Mouse (Mus musculus) kidney, embryonic 14.5 days (tissue): ENCODE measurements around the gene Slc25a16. TPM values are rescaled to one million over a fixed set of nuclear protein-coding genes. Genes with fewer than 3 reads are reported as not detected.

ENCODE experiments used
- ATAC-seq: fragments of 200-750 bp; cut with Nextera tagmentation; 2 replicates; pipeline ENCODE4 v1.8.0; 2017; ENCODE audit warnings: moderate number of reproducible peaks, mild to moderate bottlenecking, moderate TSS enrichment, moderate library complexity; ENCODE audit not compliant: low FRiP score, low TSS enrichment
- H3K27ac ChIP-seq: fragments of 300-500 bp; sonication (generic); 2 replicates; pipeline ENCODE4 v1.5.1; 2014; ENCODE audit warnings: low read depth, mild to moderate bottlenecking, low read length, moderate library complexity, mixed read lengths
- H3K27me3 ChIP-seq: fragments of 300-500 bp; sonication (generic); 2 replicates; pipeline ENCODE4 v1.6.1; 2014; ENCODE audit warnings: mild to moderate bottlenecking, low read length; ENCODE audit not compliant: control insufficient read depth, insufficient read depth
- H3K36me3 ChIP-seq: fragments of 300-500 bp; sonication (generic); 2 replicates; pipeline ENCODE4 v1.6.1; 2014; ENCODE audit warnings: low read length, mixed read lengths; ENCODE audit not compliant: control insufficient read depth, insufficient read depth
- H3K4me1 ChIP-seq: fragments of 300-500 bp; sonication (generic); 2 replicates; pipeline ENCODE4 v1.6.1; 2014; ENCODE audit warnings: low read length, mixed read lengths; ENCODE audit not compliant: control insufficient read depth, insufficient read depth
- H3K4me2 ChIP-seq: fragments of 300-500 bp; sonication (generic); replicated peaks from 2 replicates; pipeline ENCODE4 v1.6.1; 2014; ENCODE audit warnings: low read depth, mild to moderate bottlenecking, low read length
- H3K4me3 ChIP-seq: fragments of 300-500 bp; sonication (generic); 2 replicates; pipeline ENCODE4 v1.5.1; 2014; ENCODE audit warnings: mild to moderate bottlenecking, low read length
- H3K9ac ChIP-seq: fragments of 300-500 bp; sonication (generic); 2 replicates; pipeline ENCODE4 v1.6.1; 2014; ENCODE audit warnings: low read depth, mild to moderate bottlenecking, low read length, moderate library complexity
- H3K9me3 ChIP-seq: fragments of 300-500 bp; sonication (generic); 2 replicates; pipeline ENCODE4 v1.6.1; 2016; ENCODE audit warnings: low read length; ENCODE audit not compliant: control insufficient read depth
- WGBS: fragments of 180-500 bp; shearing (Covaris S2); extraction: QIAGEN DNeasy Blood & Tissue Kit; methylation state at CpG from one replicate; pipeline ENCODE4 v1.1.7; 2014; 5-methylcytosine and 5-hydroxymethylcytosine counted together
- polyA plus RNA-seq: library from polyadenylated mRNA; unstranded; fragments of >200 nt; fragmentation: Nextera tagmentation; extraction: Ambion mirVana; gene quantifications from 2 replicates; pipeline ENCODE4 v1.2.1, GENCODE M21; 2014

The Slc25a16 gene
- polyA plus RNA-seq, 1 experiment from 2014 or later = 16.0 TPM

DNA sequence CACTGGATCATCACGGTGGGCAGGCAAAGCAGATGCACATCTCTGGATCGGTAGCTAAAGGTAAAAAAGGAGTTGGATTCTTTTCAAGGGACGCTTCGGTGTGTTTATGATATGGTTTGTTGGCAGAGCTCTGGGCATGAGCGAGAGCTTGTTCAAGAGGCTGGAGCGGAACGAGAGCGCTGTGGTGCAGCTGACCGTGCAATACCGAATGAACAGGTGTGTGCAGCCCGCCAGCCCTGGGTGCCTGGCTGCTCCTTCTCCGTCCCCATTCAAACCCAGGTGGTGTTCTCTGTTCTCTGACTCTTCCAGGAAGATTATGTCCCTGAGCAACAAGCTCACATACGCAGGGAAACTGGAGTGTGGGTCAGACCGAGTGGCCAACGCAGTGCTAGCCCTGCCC, 45.9 kb downstream of the Slc25a16 start:
- ATAC-seq = peak; percentile 60; the same call in 1 of the 2 replicates
- no peak overlapping the region for H3K27ac ChIP-seq
- H3K27me3 ChIP-seq = no peaks in the 10 kb centered on the region
- no peaks in the 10 kb centered on the region for H3K4me1 ChIP-seq
- H3K9me3 ChIP-seq = no peaks in the 10 kb centered on the region
- H3K36me3 ChIP-seq = peaks cover 71% of the 10 kb centered on the region
- 83% methylated on average over 15 of the region's 15 CpGs for WGBS
- no peak overlapping the region for H3K4me3 ChIP-seq
- no peak overlapping the region for H3K9ac ChIP-seq
- H3K4me2 ChIP-seq = no peak overlapping the region

DNA sequence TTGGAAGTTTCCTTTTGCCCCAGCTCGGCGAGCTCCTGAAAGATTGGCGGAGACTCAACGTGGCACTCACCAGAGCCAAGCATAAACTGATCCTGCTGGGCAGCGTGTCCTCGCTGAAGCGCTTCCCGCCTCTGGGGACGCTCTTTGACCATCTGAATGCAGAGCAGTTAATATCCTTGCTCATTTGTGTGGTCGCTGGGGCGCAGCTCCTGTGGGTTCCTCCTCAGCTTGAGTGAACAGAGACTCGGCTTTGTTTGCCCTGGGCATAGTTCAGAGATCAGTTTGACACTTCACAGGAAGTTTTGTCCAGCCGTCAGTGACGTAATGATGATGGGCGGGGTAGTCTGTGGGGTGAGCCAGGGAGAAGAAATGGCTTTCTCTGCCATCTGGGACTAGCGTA, 51.4 kb downstream of the Slc25a16 start:
- Histone ChIP-seq H3K27ac (no peak overlapping the region), H3K27me3 (no peaks in the 10 kb centered on the region), H3K4me1 (no peaks in the 10 kb centered on the region), H3K9ac (no peak overlapping the region), H3K4me3 (no peak overlapping the region), H3K4me2 (no peak overlapping the region), H3K36me3 (peaks cover 41% of the 10 kb centered on the region), H3K9me3 (no peaks in the 10 kb centered on the region)
- peak; percentile 66 for ATAC-seq
- 69% methylated on average over 16 of the region's 16 CpGs for WGBS

DNA sequence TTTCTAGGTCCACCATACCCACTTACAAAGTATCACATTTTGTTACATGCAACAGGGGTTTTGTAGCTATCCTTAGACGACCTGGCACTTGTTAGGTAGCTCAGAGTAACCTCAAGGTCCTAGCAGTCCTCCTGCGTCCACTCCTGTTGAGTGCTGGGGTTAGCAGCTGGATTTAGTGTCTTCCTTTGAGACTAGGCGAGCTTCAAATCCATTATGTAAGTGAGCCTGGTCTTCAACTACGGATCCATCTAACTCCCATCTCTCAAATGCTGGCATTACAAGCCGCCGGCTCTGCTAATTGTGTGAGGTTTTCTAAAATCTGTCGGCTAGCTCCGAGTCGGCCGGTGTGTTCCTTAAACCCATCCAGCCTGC, 59.2 kb downstream of the Slc25a16 start:
- no peaks in the 10 kb centered on the region for H3K27me3 ChIP-seq
- WGBS = 6% methylated on average over 10 of the region's 10 CpGs

DNA sequence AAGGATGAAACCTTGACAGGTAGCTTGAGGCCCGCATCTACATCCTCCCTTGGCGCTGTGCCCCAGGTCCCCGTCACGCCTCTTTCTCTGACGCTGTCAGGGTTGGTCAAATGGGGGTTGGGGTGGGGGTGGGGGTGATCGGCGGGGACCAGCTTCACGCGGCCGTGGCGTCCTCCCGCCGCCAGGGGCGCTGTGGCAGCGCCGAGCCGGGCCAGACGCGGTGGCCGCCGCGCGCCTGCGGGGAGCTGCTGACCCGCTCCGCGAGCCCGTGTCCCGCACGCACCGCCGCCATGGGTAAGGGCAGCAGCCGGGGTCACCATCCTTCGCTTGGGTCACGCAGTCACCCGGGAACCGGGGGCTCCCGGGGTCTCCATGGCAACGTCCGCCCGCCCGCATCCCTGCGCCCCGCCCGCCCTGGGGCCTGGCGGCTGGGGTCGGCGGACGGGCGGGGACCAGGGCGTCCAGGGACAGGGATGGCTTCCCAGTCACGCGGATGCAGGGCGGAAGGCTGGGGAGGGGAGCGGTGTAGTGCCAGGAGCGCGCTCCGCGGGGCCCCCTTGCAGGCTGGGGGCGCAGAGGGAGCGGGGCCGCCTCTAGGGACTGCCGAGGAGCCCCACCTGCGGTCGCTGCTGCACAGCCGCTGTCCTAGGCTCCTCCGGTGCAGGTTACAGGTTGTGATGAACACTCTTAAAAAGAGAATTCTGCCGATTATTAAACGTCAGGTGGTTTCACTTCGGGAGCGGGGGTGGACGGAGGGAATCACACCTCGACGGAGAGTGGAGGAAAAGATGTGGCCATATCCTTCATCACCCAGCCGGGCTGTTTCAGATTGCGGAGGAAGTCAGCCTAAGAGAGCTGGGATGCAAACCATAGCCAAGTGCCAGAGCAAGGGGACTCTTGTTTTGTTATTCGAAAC, 59.9 kb downstream of the Slc25a16 start, which contains the start of gene Rufy2:
Gene Rufy2, plus strand, starts transcription at position 185 of the 916 bp plus-strand sequence.
- 1% methylated on average over 74 of the region's 77 CpGs for WGBS

More for the DNA sequence above, 59.2 kb downstream of the Slc25a16 start:
- Histone ChIP-seq H3K27ac (no peak overlapping the region), H3K9ac (no peak overlapping the region), H3K9me3 (no peaks in the 10 kb centered on the region), H3K36me3 (peaks cover 13% of the 10 kb centered on the region), H3K4me3 (peak overlapping the region; percentile 58), H3K4me1 (no peaks in the 10 kb centered on the region), H3K4me2 (peak overlapping the region; percentile 47)
- no peak for ATAC-seq

DNA sequence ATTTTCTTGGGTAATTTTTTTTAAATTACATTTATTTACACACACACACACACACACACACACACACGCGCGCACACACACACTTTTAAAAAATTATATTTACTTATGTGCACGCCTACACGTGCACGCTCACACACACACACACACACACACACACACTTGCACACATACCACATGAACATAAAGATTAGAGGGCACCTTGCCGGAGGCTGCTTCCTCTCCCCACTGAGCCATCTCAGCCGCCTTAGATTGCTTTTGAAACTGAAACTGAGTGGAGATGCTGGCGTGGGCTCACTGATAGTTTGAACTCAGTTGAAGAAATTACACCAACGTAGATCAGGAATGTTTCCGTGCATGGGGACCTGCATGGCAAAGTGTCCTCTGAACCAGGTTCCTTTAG, 63.6 kb downstream of the Slc25a16 start:
- no peak overlapping the region for H3K27ac ChIP-seq
- H3K36me3 ChIP-seq = peaks cover 33% of the 10 kb centered on the region
- H3K4me2 ChIP-seq = no peak overlapping the region
- no peak for ATAC-seq
- H3K9me3 ChIP-seq = no peaks in the 10 kb centered on the region
- H3K4me3 ChIP-seq = no peak overlapping the region
- 94% methylated on average over 11 of the region's 11 CpGs for WGBS
- no peaks in the 10 kb centered on the region for H3K4me1 ChIP-seq
- H3K9ac ChIP-seq = no peak overlapping the region
- no peaks in the 10 kb centered on the region for H3K27me3 ChIP-seq

More for the DNA sequence above, 59.9 kb downstream of the Slc25a16 start, which contains the start of gene Rufy2:
- Histone ChIP-seq H3K4me1 (no peaks in the 10 kb centered on the region), H3K9me3 (no peaks in the 10 kb centered on the region), H3K4me2 (peak within 1 kb of the TSS; percentile 70), H3K27ac (peak within 1 kb of the TSS; percentile 45; the same call in 1 of the 2 replicates), H3K36me3 (peaks cover 19% of the 10 kb centered on the region), H3K9ac (peak within 1 kb of the TSS; percentile 63), H3K4me3 (peak within 1 kb of the TSS; percentile 58), H3K27me3 (no peaks in the 10 kb centered on the region)
- peak; percentile 94 for ATAC-seq

DNA sequence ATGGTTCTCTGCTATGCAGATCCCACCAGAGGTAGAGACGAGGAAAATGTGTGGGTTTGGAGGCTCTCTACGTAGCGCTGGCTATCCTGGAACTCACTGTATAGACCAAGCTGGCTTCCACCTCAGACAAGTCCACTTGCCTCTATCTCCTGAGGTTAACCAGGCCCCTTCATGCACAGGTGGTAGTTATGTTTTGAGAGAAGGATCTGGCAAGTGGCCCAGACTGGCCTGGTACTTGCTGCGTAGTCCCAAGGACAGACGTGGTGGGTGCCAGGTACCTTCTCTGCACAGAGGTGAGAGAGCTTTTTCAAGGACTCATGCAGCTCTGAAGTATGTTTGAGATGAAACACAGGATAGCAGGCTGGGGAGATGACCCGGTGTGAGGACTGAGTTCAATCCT, 64.1 kb downstream of the Slc25a16 start:
- H3K4me2 ChIP-seq = no peak overlapping the region
- H3K9ac ChIP-seq = no peak overlapping the region
- no peak for ATAC-seq
- H3K36me3 ChIP-seq = peaks cover 37% of the 10 kb centered on the region
- 92% methylated on average over 6 of the region's 6 CpGs for WGBS
- no peaks in the 10 kb centered on the region for H3K27me3 ChIP-seq
- no peaks in the 10 kb centered on the region for H3K9me3 ChIP-seq
- H3K4me1 ChIP-seq = no peaks in the 10 kb centered on the region
- no peak overlapping the region for H3K27ac ChIP-seq
- no peak overlapping the region for H3K4me3 ChIP-seq

DNA sequence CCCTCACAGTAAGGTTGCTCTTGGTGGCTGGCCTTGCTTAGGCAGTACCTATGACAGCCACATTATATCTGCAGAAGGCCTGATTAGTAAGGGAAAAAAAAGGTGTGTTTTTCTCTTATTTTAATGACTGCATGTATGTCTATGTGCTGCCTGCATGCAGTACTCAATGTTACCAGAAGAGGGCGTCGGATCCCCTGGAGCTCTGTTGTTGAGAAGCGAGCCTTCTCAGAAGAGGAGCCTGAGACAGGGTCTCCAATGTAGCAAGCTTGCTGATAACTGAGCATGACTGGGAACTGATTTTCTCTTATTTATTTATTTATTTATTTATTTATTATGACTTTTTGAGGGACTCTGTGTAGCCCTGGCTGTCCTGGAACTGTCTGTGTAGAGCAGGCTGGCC, 66.9 kb downstream of the Slc25a16 start:
- H3K4me2 ChIP-seq = no peak overlapping the region
- 27% methylated on average over 3 of the region's 3 CpGs for WGBS
- H3K36me3 ChIP-seq = peaks cover 56% of the 10 kb centered on the region
- no peaks in the 10 kb centered on the region for H3K27me3 ChIP-seq
- H3K27ac ChIP-seq = no peak overlapping the region
- no peaks in the 10 kb centered on the region for H3K9me3 ChIP-seq
- H3K9ac ChIP-seq = no peak overlapping the region
- no peak overlapping the region for H3K4me3 ChIP-seq
- H3K4me1 ChIP-seq = no peaks in the 10 kb centered on the region
- ATAC-seq = no peak

DNA sequence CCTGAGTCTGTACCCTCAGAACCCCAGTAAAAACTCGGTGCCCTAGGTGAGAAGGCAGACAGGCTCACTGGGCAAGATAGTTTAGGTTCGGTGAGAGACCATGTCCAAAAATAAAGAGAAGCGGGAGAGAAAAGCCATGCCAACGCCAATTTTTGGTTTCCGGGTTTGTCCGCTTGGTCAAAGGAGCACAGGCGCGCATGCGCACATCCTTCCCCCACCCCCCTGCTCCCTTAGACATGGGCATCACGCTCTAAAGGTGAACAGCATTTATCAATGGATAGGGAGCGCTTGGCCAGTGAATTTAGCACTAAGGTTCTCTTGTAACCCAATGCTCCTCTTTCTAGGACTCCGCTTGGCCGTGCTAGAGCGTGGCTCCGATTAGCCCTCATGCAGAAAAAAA, 70.2 kb downstream of the Slc25a16 start:
- Histone ChIP-seq H3K4me3 (no peak overlapping the region), H3K27me3 (no peaks in the 10 kb centered on the region), H3K9me3 (no peaks in the 10 kb centered on the region), H3K9ac (no peak overlapping the region), H3K4me1 (no peaks in the 10 kb centered on the region), H3K27ac (no peak overlapping the region), H3K4me2 (no peak overlapping the region), H3K36me3 (peaks cover 67% of the 10 kb centered on the region)
- 94% methylated on average over 15 of the region's 15 CpGs for WGBS
- ATAC-seq = no peak

DNA sequence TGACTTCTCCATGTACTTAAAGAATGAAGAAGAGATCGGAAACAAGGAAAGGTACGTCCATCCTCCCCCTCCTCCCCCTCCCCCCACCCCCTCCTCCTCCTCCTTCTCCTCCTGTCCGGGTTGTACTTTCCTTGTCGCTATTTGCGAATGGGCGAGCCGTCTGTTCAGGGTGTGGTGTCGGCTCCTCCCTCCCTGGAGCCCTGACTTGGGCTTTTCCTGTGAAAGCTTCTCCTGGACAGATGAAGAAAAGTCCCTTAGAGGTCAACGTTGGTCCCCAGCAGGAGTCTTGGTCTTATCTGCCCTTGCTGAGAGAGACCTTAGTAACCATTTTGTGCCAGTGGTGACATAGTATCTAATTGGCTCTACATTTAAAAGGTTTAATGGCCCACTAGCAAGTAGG, 73.6 kb downstream of the Slc25a16 start:
- Histone ChIP-seq H3K4me2 (no peak overlapping the region), H3K36me3 (peaks cover 83% of the 10 kb centered on the region), H3K27me3 (no peaks in the 10 kb centered on the region), H3K4me1 (no peaks in the 10 kb centered on the region), H3K9ac (no peak overlapping the region), H3K27ac (no peak overlapping the region), H3K4me3 (no peak overlapping the region), H3K9me3 (no peaks in the 10 kb centered on the region)
- 82% methylated on average over 8 of the region's 9 CpGs for WGBS
- ATAC-seq = no peak
